Mouse (Mus musculus): Measurements from ENCODE around the gene Npr2. TPM values are rescaled to one million over a fixed set of nuclear protein-coding genes. Genes with fewer than 3 reads are reported as not detected.

The Npr2 gene
- polyA plus RNA-seq, 1 experiment: 38.0 TPM

DNA sequence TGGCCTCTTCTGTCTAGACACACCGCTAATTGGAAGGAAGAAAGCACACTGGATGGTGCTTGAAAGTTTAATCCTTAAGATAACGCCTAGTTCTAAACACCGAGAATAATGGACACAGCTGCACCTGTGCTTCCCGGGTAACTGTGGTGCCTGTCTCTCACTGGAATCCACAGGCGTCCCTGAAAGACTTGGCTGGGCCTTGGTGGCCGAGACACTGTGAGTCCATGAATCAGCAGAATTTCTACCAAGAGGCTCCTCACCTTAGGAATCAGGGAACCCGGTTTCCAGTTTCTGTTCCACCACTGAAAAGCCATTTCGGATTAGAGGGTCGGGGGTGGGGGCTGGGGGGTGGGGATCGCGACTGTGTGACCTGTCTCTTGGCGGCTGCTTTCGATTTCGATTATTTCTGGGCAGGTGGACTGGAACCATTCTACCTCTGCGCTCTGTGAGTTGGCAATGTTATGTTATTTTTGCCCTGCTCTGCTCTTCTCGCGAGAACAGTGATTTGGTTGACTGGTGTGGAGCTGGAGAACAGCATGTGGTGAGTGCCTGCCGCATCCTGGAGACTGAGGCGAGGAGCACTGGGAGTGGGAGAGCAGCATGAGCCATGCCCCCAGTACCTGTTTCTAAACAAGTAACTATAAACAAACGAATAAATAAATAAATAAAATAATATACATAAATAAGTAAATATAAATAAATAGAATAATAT is 2.5 kb upstream of the Npr2 start:
- no peak; the same call in 1 of the 2 replicates for TF ChIP-seq CTCF (conservative IDR thresholded peaks at IDR 0.05; ENCODE audit: insufficient read depth, insufficient read length, low read depth, low read length)
- TF ChIP-seq POLR2A (IDR thresholded peaks at IDR 0.05; ENCODE audit: low read depth, low read length): no peak
- H3K4me3 ChIP-seq (ENCODE audit: insufficient read depth, low read depth, low read length): no peak overlapping the region
- H3K36me3 ChIP-seq (ENCODE audit: control insufficient read depth, insufficient read depth, low read length): no peaks in the 10 kb centered on the region
- peak; percentile 41 for DNase-seq
- H3K27ac ChIP-seq (ENCODE audit: insufficient read depth, low read depth, low read length): no peak overlapping the region
- 44% methylated on average over 20 of the region's 20 CpGs for WGBS
- H3K27me3 ChIP-seq (replicated peaks; ENCODE audit: control insufficient read depth, insufficient read depth, low read length): no peaks in the 10 kb centered on the region
- H3K4me1 ChIP-seq (ENCODE audit: control insufficient read depth, insufficient read depth, low read length): no peaks in the 10 kb centered on the region; the same call in 1 of the 2 replicates

DNA sequence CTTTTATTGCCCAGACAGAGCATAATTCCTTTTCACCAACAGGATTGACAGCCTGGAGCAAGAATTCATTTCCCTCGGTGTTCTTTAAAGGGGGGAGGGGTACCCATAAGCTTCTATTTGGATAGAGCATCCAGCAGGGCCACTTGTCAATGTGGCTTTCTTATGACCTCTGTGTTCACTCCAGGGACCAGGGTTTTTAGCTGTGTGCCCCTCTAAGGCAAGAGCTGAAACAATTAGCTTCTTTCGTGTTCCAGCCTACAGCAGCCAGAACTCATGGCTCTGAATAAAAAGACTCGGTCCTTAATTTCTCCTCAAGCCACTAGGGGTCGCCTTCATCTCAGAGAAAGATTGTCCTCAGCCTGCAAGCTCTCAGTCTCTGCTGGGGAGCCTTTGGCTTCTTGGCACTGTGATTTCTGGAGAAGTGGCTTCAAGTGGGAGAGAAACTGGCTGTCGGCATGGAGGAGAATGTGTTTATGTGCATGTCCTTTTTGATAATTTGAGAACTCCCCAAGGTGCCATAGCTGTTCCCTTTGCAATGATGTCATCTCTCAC is 1.6 kb upstream of the Npr2 start:
- Histone ChIP-seq H3K36me3 (ENCODE audit: control insufficient read depth, insufficient read depth, low read length) (no peaks in the 10 kb centered on the region), H3K27me3 (replicated peaks; ENCODE audit: control insufficient read depth, insufficient read depth, low read length) (no peaks in the 10 kb centered on the region), H3K4me3 (ENCODE audit: insufficient read depth, low read depth, low read length) (no peak overlapping the region), H3K4me1 (ENCODE audit: control insufficient read depth, insufficient read depth, low read length) (no peaks in the 10 kb centered on the region; the same call in 1 of the 2 replicates), H3K27ac (ENCODE audit: insufficient read depth, low read depth, low read length) (no peak overlapping the region)
- peak; percentile 93 for DNase-seq
- WGBS: 2% methylated on average over 5 of the region's 5 CpGs
- TF ChIP-seq POLR2A (IDR thresholded peaks at IDR 0.05; ENCODE audit: low read depth, low read length) (no peak), CTCF (conservative IDR thresholded peaks at IDR 0.05; ENCODE audit: insufficient read depth, insufficient read length, low read depth, low read length) (peak; percentile 78)

DNA sequence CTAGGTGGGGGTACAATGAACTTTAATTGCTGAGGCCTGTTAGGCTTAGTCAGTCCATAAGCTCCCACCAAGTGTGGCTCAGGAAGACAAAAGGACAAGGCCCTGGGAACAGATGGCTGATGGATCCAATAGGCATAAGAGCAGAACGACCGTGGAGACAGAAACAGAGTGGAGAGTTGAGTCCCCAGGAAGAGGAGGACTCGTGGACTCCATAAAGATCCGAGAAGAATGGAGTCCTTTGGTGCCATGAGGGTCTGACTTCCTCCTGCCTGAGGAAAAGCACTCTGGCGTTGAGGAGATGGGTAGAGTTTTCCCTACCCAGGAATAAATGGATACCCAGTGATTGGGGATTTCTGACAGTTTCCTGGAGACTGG is 1.1 kb upstream of the Npr2 start:
- WGBS: 46% methylated on average over 5 of the region's 5 CpGs
- no peak overlapping the region for H3K4me3 ChIP-seq (ENCODE audit: insufficient read depth, low read depth, low read length)
- no peak for DNase-seq

DNA sequence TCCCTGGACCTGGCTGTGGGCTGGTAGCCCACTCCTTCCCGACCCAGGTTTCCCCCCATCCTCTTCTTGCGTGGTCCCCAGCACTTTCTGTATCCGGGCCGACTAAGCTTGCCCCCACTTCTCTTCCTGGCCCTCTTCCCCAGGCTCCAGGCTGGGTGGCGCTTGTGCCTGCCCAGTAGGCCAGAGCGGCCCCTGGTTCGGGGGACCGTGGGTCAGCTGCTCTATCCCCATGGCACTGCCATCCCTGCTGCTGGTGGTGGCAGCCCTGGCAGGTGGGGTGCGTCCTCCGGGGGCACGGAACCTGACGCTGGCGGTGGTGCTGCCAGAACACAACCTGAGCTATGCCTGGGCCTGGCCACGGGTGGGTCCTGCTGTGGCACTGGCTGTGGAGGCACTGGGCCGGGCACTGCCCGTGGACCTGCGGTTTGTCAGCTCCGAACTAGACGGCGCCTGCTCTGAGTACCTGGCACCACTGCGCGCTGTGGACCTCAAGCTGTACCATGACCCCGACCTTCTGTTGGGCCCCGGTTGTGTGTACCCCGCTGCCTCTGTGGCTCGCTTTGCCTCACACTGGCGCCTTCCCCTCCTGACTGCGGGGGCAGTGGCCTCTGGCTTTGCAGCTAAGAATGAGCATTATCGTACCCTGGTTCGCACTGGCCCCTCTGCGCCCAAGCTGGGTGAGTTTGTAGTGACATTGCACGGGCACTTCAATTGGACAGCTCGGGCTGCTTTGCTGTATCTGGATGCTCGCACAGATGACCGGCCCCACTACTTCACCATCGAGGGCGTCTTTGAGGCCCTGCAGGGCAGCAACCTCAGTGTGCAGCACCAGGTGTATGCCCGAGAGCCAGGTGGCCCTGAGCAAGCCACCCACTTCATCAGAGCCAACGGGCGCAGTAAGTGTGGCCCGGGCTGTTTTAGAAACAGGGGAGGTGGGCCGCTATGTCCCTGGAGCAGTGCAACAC is 503 bp downstream of the Npr2 start:
- 67% methylated on average over 42 of the region's 42 CpGs for WGBS
- Histone ChIP-seq H3K27ac (ENCODE audit: insufficient read depth, low read depth, low read length) (no peak overlapping the region), H3K27me3 (replicated peaks; ENCODE audit: control insufficient read depth, insufficient read depth, low read length) (no peaks in the 10 kb centered on the region), H3K4me1 (ENCODE audit: control insufficient read depth, insufficient read depth, low read length) (no peaks in the 10 kb centered on the region; the same call in 1 of the 2 replicates), H3K36me3 (ENCODE audit: control insufficient read depth, insufficient read depth, low read length) (no peaks in the 10 kb centered on the region), H3K4me3 (ENCODE audit: insufficient read depth, low read depth, low read length) (peak overlapping the region; percentile 59)
- DNase-seq: peak; percentile 16
- TF ChIP-seq POLR2A (IDR thresholded peaks at IDR 0.05; ENCODE audit: low read depth, low read length) (no peak), CTCF (conservative IDR thresholded peaks at IDR 0.05; ENCODE audit: insufficient read depth, insufficient read length, low read depth, low read length) (no peak)

More for the DNA sequence above, 1.1 kb upstream of the Npr2 start:
- no peaks in the 10 kb centered on the region; the same call in 1 of the 2 replicates for H3K4me1 ChIP-seq (ENCODE audit: control insufficient read depth, insufficient read depth, low read length)
- H3K36me3 ChIP-seq (ENCODE audit: control insufficient read depth, insufficient read depth, low read length): no peaks in the 10 kb centered on the region
- no peaks in the 10 kb centered on the region for H3K27me3 ChIP-seq (replicated peaks; ENCODE audit: control insufficient read depth, insufficient read depth, low read length)
- no peak for TF ChIP-seq CTCF (conservative IDR thresholded peaks at IDR 0.05; ENCODE audit: insufficient read depth, insufficient read length, low read depth, low read length)
- TF ChIP-seq POLR2A (IDR thresholded peaks at IDR 0.05; ENCODE audit: low read depth, low read length): no peak
- no peak overlapping the region for H3K27ac ChIP-seq (ENCODE audit: insufficient read depth, low read depth, low read length)

DNA sequence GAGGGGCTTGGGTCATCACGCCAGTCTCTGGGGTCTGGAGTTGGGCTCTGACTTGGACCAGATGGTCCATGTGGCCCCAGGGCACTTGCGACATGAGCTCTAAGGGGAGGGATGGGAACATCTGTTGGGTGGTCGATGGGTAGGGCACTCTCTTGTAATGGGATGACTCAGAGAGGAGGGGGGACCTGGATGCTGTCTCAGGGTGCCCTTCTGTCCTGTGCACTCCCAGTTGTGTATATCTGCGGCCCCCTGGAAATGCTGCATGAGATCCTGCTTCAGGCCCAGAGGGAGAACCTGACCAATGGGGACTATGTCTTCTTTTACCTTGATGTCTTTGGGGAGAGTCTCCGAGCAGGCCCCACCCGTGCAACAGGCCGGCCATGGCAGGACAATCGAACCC is 1.6 kb downstream of the Npr2 start:
- H3K27me3 ChIP-seq (replicated peaks; ENCODE audit: control insufficient read depth, insufficient read depth, low read length): no peaks in the 10 kb centered on the region
- TF ChIP-seq POLR2A (IDR thresholded peaks at IDR 0.05; ENCODE audit: low read depth, low read length) (no peak), CTCF (conservative IDR thresholded peaks at IDR 0.05; ENCODE audit: insufficient read depth, insufficient read length, low read depth, low read length) (no peak)
- WGBS: 90% methylated on average over 8 of the region's 8 CpGs
- no peak for DNase-seq
- H3K36me3 ChIP-seq (ENCODE audit: control insufficient read depth, insufficient read depth, low read length): no peaks in the 10 kb centered on the region
- no peak overlapping the region for H3K27ac ChIP-seq (ENCODE audit: insufficient read depth, low read depth, low read length)
- peaks cover 6% of the 10 kb centered on the region; the same call in 1 of the 2 replicates for H3K4me1 ChIP-seq (ENCODE audit: control insufficient read depth, insufficient read depth, low read length)
- H3K4me3 ChIP-seq (ENCODE audit: insufficient read depth, low read depth, low read length): no peak overlapping the region

DNA sequence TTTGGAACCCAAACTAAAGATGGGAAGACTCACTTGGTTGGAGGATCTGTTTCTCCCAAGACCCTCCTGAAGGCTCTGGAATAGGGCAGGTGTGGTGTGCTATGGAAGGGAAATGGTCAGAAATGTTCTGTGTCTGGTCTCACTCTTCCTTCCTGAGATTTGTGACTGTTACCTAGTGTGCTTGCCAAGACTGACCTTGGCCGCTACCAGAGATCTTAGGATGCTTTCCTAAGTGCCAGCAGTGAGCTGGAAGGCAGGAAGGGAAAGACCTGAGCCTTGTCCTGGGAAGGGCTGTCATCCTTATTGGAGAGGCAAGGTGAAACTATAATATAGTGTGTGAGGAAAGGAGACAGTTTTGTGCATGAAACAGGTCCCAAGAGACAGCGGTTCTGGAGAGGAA is 2.0 kb downstream of the Npr2 start:
- Histone ChIP-seq H3K36me3 (ENCODE audit: control insufficient read depth, insufficient read depth, low read length) (no peaks in the 10 kb centered on the region), H3K4me3 (ENCODE audit: insufficient read depth, low read depth, low read length) (no peak overlapping the region), H3K27ac (ENCODE audit: insufficient read depth, low read depth, low read length) (no peak overlapping the region), H3K4me1 (ENCODE audit: control insufficient read depth, insufficient read depth, low read length) (peaks cover 6% of the 10 kb centered on the region; the same call in 1 of the 2 replicates), H3K27me3 (replicated peaks; ENCODE audit: control insufficient read depth, insufficient read depth, low read length) (no peaks in the 10 kb centered on the region)
- no peak for DNase-seq
- 91% methylated on average over 2 of the region's 2 CpGs for WGBS
- TF ChIP-seq CTCF (conservative IDR thresholded peaks at IDR 0.05; ENCODE audit: insufficient read depth, insufficient read length, low read depth, low read length): no peak
- TF ChIP-seq POLR2A (IDR thresholded peaks at IDR 0.05; ENCODE audit: low read depth, low read length): no peak
